Mouse (Mus musculus): ENCODE measurements around the gene Zfp433. TPM values are rescaled to one million over a fixed set of nuclear protein-coding genes. Genes with fewer than 3 reads are reported as not detected.
"Not testable (repeated sequence)": the region's sequence is repeated elsewhere in the genome, so short reads cannot be mapped to it uniquely, and the experiment has no call there.

Zfp433 gene
- 11.2 and 12.6 TPM in 2 replicates for polyA plus RNA-seq (2016; fragmentation: Nextera tagmentation; extraction: Ambion mirVana)

- DNase-seq (ENCODE audit: low spot score); H3K4me1 ChIP-seq; H3K9me3 ChIP-seq; H3K27me3 ChIP-seq (ENCODE audit: insufficient read depth, poor library complexity, severe bottlenecking); H3K4me3 ChIP-seq; H3K36me3 ChIP-seq; H3K27ac ChIP-seq: not testable (repeated sequence)
- no CpG with 5 or more reads among the region's 46 CpGs for WGBS
These were observed at the start of gene Zfp433 for GRCm38 (mm10) chr10:81704531-81705301. Gene Zfp433 (plus strand): TSS chr10:81704825.

- Histone ChIP-seq H3K27ac (no peak overlapping the region), H3K4me1 (no peaks in the 10 kb centered on the region), H3K4me3 (no peak overlapping the region), H3K36me3 (peaks cover 57% of the 10 kb centered on the region), H3K27me3 (ENCODE audit: insufficient read depth, poor library complexity, severe bottlenecking) (no peaks in the 10 kb centered on the region), H3K9me3 (peaks cover 14% of the 10 kb centered on the region)
- WGBS, result 92% methylated on average over 10 of the region's 10 CpGs
- DNase-seq (ENCODE audit: low spot score), result no peak
These were observed 49.4 kb upstream of the Zfp433 start for GRCm38 (mm10) chr10:81655178-81655577.

- H3K27me3 ChIP-seq (ENCODE audit: insufficient read depth, poor library complexity, severe bottlenecking), result no peaks in the 10 kb centered on the region
- WGBS, result 92% methylated on average over 2 of the region's 2 CpGs
- no peak overlapping the region for H3K4me3 ChIP-seq
- no peak overlapping the region for H3K27ac ChIP-seq
- peaks cover 51% of the 10 kb centered on the region for H3K36me3 ChIP-seq
- H3K4me1 ChIP-seq, result no peaks in the 10 kb centered on the region
- DNase-seq (ENCODE audit: low spot score), result no peak
- peaks cover 14% of the 10 kb centered on the region for H3K9me3 ChIP-seq
These were observed 48.5 kb upstream of the Zfp433 start for GRCm38 (mm10) chr10:81656174-81656573.

GRCm38 (mm10) chr10:81687114-81687513 lies 17.5 kb upstream of the Zfp433 start:
- H3K36me3 ChIP-seq; H3K4me3 ChIP-seq; DNase-seq (ENCODE audit: low spot score); H3K27ac ChIP-seq; H3K4me1 ChIP-seq; H3K9me3 ChIP-seq; H3K27me3 ChIP-seq (ENCODE audit: insufficient read depth, poor library complexity, severe bottlenecking): not testable (repeated sequence)
- no CpG with 5 or more reads among the region's 18 CpGs for WGBS

- not testable (repeated sequence) for H3K9me3 ChIP-seq; H3K36me3 ChIP-seq; H3K4me1 ChIP-seq; H3K4me3 ChIP-seq; H3K27me3 ChIP-seq (ENCODE audit: insufficient read depth, poor library complexity, severe bottlenecking); DNase-seq (ENCODE audit: low spot score); H3K27ac ChIP-seq
- WGBS, result no CpG with 5 or more reads among the region's 43 CpGs
These were observed 66.1 kb downstream of the Zfp433 start, which contains the start of gene Gm3055 for GRCm38 (mm10) chr10:81770506-81771403. Gene Gm3055 (minus strand): TSS chr10:81771161.

- not testable (repeated sequence) for H3K27ac ChIP-seq; H3K9me3 ChIP-seq; H3K27me3 ChIP-seq (ENCODE audit: insufficient read depth, poor library complexity, severe bottlenecking); DNase-seq (ENCODE audit: low spot score); H3K4me3 ChIP-seq; H3K36me3 ChIP-seq; H3K4me1 ChIP-seq
- no CpG with 5 or more reads among the region's 3 CpGs for WGBS
These were observed 66.8 kb downstream of the Zfp433 start for GRCm38 (mm10) chr10:81771404-81771777.

Other genes starting within 250 kb of the Zfp433 start
- gene Nfic, start 249.2 kb upstream of the Zfp433 start, polyA plus RNA-seq (2016; fragmentation: Nextera tagmentation; extraction: Ambion mirVana), result 23.0 and 24.3 TPM in 2 replicates
- 0.10 and 0.18 TPM in 2 replicates for gene Celf5, start 222.1 kb upstream of the Zfp433 start, polyA plus RNA-seq (2016; fragmentation: Nextera tagmentation; extraction: Ambion mirVana)
- 75.3 and 86.1 TPM in 2 replicates for gene Ncln, start 208.4 kb upstream of the Zfp433 start, polyA plus RNA-seq (2016; fragmentation: Nextera tagmentation; extraction: Ambion mirVana)
- gene S1pr4, start 204.7 kb upstream of the Zfp433 start, polyA plus RNA-seq (2016; fragmentation: Nextera tagmentation; extraction: Ambion mirVana), result 0.46 and 0.83 TPM in 2 replicates
- 2.8 and 4.8 TPM in 2 replicates for gene Gna15, start 180.6 kb upstream of the Zfp433 start, polyA plus RNA-seq (2016; fragmentation: Nextera tagmentation; extraction: Ambion mirVana)
- gene Gna11, start 159.6 kb upstream of the Zfp433 start, polyA plus RNA-seq (2016; fragmentation: Nextera tagmentation; extraction: Ambion mirVana), result 73.2 and 79.1 TPM in 2 replicates
- gene Aes, start 145.3 kb upstream of the Zfp433 start, polyA plus RNA-seq (2016; fragmentation: Nextera tagmentation; extraction: Ambion mirVana), result 467 and 523 TPM in 2 replicates
- 17.4 and 18.3 TPM in 2 replicates for gene Tle2, start 130.3 kb upstream of the Zfp433 start, polyA plus RNA-seq (2016; fragmentation: Nextera tagmentation; extraction: Ambion mirVana)
- gene Tle6, start 103.8 kb upstream of the Zfp433 start, polyA plus RNA-seq (2016; fragmentation: Nextera tagmentation; extraction: Ambion mirVana), result 29.0 and 33.9 TPM in 2 replicates
- gene BC025920, start 98.6 kb upstream of the Zfp433 start, polyA plus RNA-seq (2016; fragmentation: Nextera tagmentation; extraction: Ambion mirVana), result 0.95 and 1.4 TPM in 2 replicates
- 28.5 and 30.7 TPM in 2 replicates for gene Sirt6, start 77.0 kb upstream of the Zfp433 start, polyA plus RNA-seq (2016; fragmentation: Nextera tagmentation; extraction: Ambion mirVana)
- gene Ankrd24, start 76.3 kb upstream of the Zfp433 start, polyA plus RNA-seq (2016; fragmentation: Nextera tagmentation; extraction: Ambion mirVana), result 9.6 and 12.8 TPM in 2 replicates
- 4.0 and 4.1 TPM in 2 replicates for gene Gm10778, start 55.8 kb upstream of the Zfp433 start, polyA plus RNA-seq (2016; fragmentation: Nextera tagmentation; extraction: Ambion mirVana)
- gene Gm3055, start 66.3 kb downstream of the Zfp433 start, polyA plus RNA-seq (2016; fragmentation: Nextera tagmentation; extraction: Ambion mirVana), result 5.2 and 7.4 TPM in 2 replicates
- 2.6 and 3.4 TPM in 2 replicates for gene Gm4767, start 107.4 kb downstream of the Zfp433 start, polyA plus RNA-seq (2016; fragmentation: Nextera tagmentation; extraction: Ambion mirVana)
- gene Gm32687, start 159.1 kb downstream of the Zfp433 start, polyA plus RNA-seq (2016; fragmentation: Nextera tagmentation; extraction: Ambion mirVana), result 6.3 and 8.2 TPM in 2 replicates
- gene Zfp781, start 225.7 kb downstream of the Zfp433 start, polyA plus RNA-seq (2016; fragmentation: Nextera tagmentation; extraction: Ambion mirVana), result 2.0 and 3.2 TPM in 2 replicates